Mouse (Mus musculus) CH12.LX (cell line): ENCODE results near the gene Tank.

Experiments used
- BHLHE40 ChIP-seq: IDR thresholded peaks from 2 replicates; pipeline ENCODE4 v1.6.1; 2011; ENCODE audit warnings: mild to moderate bottlenecking, low read depth, low read length, improper control_type of control experiment
- CTCF ChIP-seq, 2 experiments: IDR thresholded peaks in 1 of 2; conservative IDR thresholded peaks in 1 of 2; 2 replicates each; pipeline ENCODE4 v1.5.1; 2011 to 2012; ENCODE audit warnings: low read depth in 2 of 2, low read length in 2 of 2, improper control_type of control experiment in 1 of 2, inconsistent platforms in 1 of 2, mild to moderate bottlenecking in 1 of 2, moderate library complexity in 1 of 2
- E2F4 ChIP-seq: IDR thresholded peaks from 2 replicates; pipeline ENCODE4 v1.6.1; 2011; ENCODE audit warnings: low read depth, low read length, improper control_type of control experiment; ENCODE audit not compliant: insufficient replicate concordance
- EP300 ChIP-seq: IDR thresholded peaks from 2 replicates; pipeline ENCODE4 v1.6.1; 2011; ENCODE audit warnings: low read length, improper control_type of control experiment
- POLR2A ChIP-seq: IDR thresholded peaks from 2 replicates; pipeline ENCODE4 v1.6.1; 2011; ENCODE audit warnings: low read depth, mild to moderate bottlenecking, improper control_type of control experiment, low read length
- SIN3A ChIP-seq: IDR thresholded peaks from 2 replicates; pipeline ENCODE4 v1.6.1; 2012; ENCODE audit warnings: low read length, improper control_type of control experiment, inconsistent platforms
- USF2 ChIP-seq: conservative IDR thresholded peaks from 2 replicates; pipeline ENCODE4 v1.6.1; 2011; ENCODE audit warnings: low read depth, low read length, improper control_type of control experiment
- ZC3H11A ChIP-seq: IDR thresholded peaks from 2 replicates; pipeline ENCODE4 v1.6.1; 2012; ENCODE audit warnings: low read depth, mild to moderate bottlenecking, inconsistent platforms, low read length, improper control_type of control experiment
- ZNF384 ChIP-seq: IDR thresholded peaks from 2 replicates; pipeline ENCODE4 v1.6.1; 2012; ENCODE audit warnings: low read depth, low read length, improper control_type of control experiment, inconsistent platforms

DNA sequence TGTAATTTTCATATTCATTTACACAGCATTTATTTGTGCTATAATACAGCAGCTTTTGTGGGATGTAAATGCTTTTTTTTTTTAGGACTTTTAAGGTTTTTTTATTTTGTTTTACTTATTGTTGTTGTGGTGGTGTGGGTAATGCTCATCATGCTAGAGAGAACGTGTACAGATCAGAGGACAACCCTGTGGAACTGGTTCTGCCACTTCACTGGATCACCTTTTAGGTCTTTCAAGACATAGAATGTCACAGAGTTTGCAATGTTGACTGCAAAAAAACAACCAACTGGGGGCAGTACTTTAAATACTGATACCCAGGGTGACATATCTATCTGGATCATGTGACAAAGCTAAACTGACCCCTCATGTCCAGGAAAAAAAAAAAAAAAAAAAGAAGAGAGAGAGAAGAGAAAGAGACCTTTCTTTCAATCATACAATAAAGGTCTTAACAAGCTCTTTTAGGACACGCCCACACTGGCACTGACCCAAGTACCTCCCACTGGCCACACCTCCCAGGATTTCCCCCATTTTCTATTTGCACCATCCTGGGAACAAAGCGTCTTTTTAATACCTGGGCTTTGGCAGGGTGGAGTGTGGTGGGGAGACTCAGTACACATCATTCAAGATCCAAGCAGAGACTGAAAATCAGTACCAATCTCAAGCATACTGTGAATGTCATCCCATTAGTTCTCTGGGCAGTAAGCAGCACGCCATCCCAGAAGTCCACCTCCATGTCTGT is 11.2 kb upstream of the Tank start:
- TF ChIP-seq E2F4 (no peak), ZC3H11A (no peak), CTCF (conservative IDR thresholded peaks at IDR 0.05 in 1 of 2, IDR thresholded peaks at IDR 0.05 in 1 of 2; ENCODE audit: low read depth in 2 of 2, low read length in 2 of 2) (no peak), SIN3A (no peak), ZNF384 (no peak), USF2 (no peak), POLR2A (no peak), EP300 (no peak), BHLHE40 (no peak)
